Mouse (Mus musculus): ENCODE results near the gene Il2rb.

Gene Il2rb

GRCm38 (mm10) chr15:78447746-78448535 is 47.1 kb downstream of the Il2rb start:
- peak; percentile 96 for DNase-seq (ENCODE audit: low spot score)

- no peak for DNase-seq (ENCODE audit: low spot score)
Observed at GRCm38 (mm10) chr15:78447121-78447520, 48.0 kb downstream of the Il2rb start.

- DNase-seq (ENCODE audit: low spot score), result no peak
Observed at GRCm38 (mm10) chr15:78443857-78444256, 51.2 kb downstream of the Il2rb start.

GRCm38 (mm10) chr15:78442231-78442630 is 52.8 kb downstream of the Il2rb start:
- DNase-seq (ENCODE audit: low spot score), result no peak

GRCm38 (mm10) chr15:78438973-78439372 is 56.1 kb downstream of the Il2rb start:
- DNase-seq (ENCODE audit: low spot score), result no peak

- no peak for DNase-seq (ENCODE audit: low spot score)
Observed at GRCm38 (mm10) chr15:78438505-78438904, 56.6 kb downstream of the Il2rb start.

- DNase-seq (ENCODE audit: low spot score), result no peak
Observed at GRCm38 (mm10) chr15:78438018-78438394, 57.1 kb downstream of the Il2rb start.

- DNase-seq (ENCODE audit: low spot score), result peak; percentile 52
Observed at GRCm38 (mm10) chr15:78437237-78438017, 57.6 kb downstream of the Il2rb start.

GRCm38 (mm10) chr15:78436380-78437192 is 58.5 kb downstream of the Il2rb start:
- peak; percentile 94 for DNase-seq (ENCODE audit: low spot score)

GRCm38 (mm10) chr15:78435681-78436080 is 59.4 kb downstream of the Il2rb start:
- DNase-seq (ENCODE audit: low spot score), result no peak

- peak; percentile 75 for DNase-seq (ENCODE audit: low spot score)
Observed at GRCm38 (mm10) chr15:78434896-78435520, 60.1 kb downstream of the Il2rb start.

- DNase-seq (ENCODE audit: low spot score), result no peak
Observed at GRCm38 (mm10) chr15:78431541-78432121, 63.4 kb downstream of the Il2rb start.

GRCm38 (mm10) chr15:78430874-78431273 is 64.2 kb downstream of the Il2rb start:
- DNase-seq (ENCODE audit: low spot score), result no peak

GRCm38 (mm10) chr15:78429871-78430622 is 65.0 kb downstream of the Il2rb start:
- DNase-seq (ENCODE audit: low spot score), result no peak

All from layer of hippocampus, adult 11-12 months (tissue).